Mouse (Mus musculus): Measurements from ENCODE around the gene Lrwd1. TPM values are rescaled to one million over a fixed set of nuclear protein-coding genes. Genes with fewer than 3 reads are reported as not detected.
A peak's percentile ranks its signal among the peaks of the same experiment; 100 is the strongest.

The Lrwd1 gene
- total RNA-seq, 1 experiment: 74.7 TPM

- H3K36me3 ChIP-seq (ENCODE audit: control insufficient read depth, insufficient read depth, low read length, poor library complexity, severe bottlenecking): peaks cover 29% of the 10 kb centered on the region
- peaks cover 6 to 14% of the 10 kb centered on the region in 2 experiments; a peak in 1 of 4 replicates for H3K4me1 ChIP-seq (ENCODE audit: control insufficient read depth in 2 of 2, insufficient read depth in 2 of 2, low read length in 2 of 2, poor library complexity in 1 of 2)
- no peak overlapping the region for H3K27ac ChIP-seq (ENCODE audit: insufficient read depth, low read depth, low read length, poor library complexity, severe bottlenecking)
- TF ChIP-seq HCFC1 (IDR thresholded peaks at IDR 0.05; ENCODE audit: borderline replicate concordance, insufficient read depth, low read length) (no peak), ZC3H11A (IDR thresholded peaks at IDR 0.05; ENCODE audit: borderline replicate concordance, low read depth, low read length) (no peak), CHD2 (IDR thresholded peaks at IDR 0.05; ENCODE audit: low read depth, low read length) (no peak), MAFK (IDR thresholded peaks at IDR 0.05; ENCODE audit: insufficient read depth, low read depth, low read length) (no peak), ZNF384 (IDR thresholded peaks at IDR 0.05; ENCODE audit: low read depth, low read length) (no peak)
- DNase-seq (ENCODE audit: low read depth, low spot score): no peak
- in situ Hi-C loops (cut with MboI; ENCODE audit: low sequenced_read_pairs in 2 of 2, unreplicated experiment in 2 of 2): no loop called here
- H3K4me3 ChIP-seq (ENCODE audit: insufficient read depth in 1 of 2, low read depth in 1 of 2, low read length in 2 of 2, poor library complexity in 1 of 2, severe bottlenecking in 1 of 2): no peak overlapping the region
- H3K9ac ChIP-seq (ENCODE audit: insufficient read depth, low read depth, low read length, poor library complexity, severe bottlenecking): no peak overlapping the region
- no peaks in the 10 kb centered on the region for H3K9me3 ChIP-seq (ENCODE audit: control insufficient read depth, insufficient read depth, low read depth, low read length)
Observed at GRCm38 (mm10) chr5:136181197-136181596, 45.3 kb upstream of the Lrwd1 start.

GRCm38 (mm10) chr5:136179594-136179993 is 43.7 kb upstream of the Lrwd1 start:
- no peak for DNase-seq (ENCODE audit: low read depth, low spot score)
- no peak overlapping the region for H3K4me3 ChIP-seq (ENCODE audit: insufficient read depth in 1 of 2, low read depth in 1 of 2, low read length in 2 of 2, poor library complexity in 1 of 2, severe bottlenecking in 1 of 2)
- H3K9ac ChIP-seq (ENCODE audit: insufficient read depth, low read depth, low read length, poor library complexity, severe bottlenecking): no peak overlapping the region
- in situ Hi-C loops (cut with MboI; ENCODE audit: low sequenced_read_pairs in 2 of 2, unreplicated experiment in 2 of 2): no loop called here
- TF ChIP-seq HCFC1 (IDR thresholded peaks at IDR 0.05; ENCODE audit: borderline replicate concordance, insufficient read depth, low read length) (no peak), MAFK (IDR thresholded peaks at IDR 0.05; ENCODE audit: insufficient read depth, low read depth, low read length) (no peak), ZC3H11A (IDR thresholded peaks at IDR 0.05; ENCODE audit: borderline replicate concordance, low read depth, low read length) (no peak), CHD2 (IDR thresholded peaks at IDR 0.05; ENCODE audit: low read depth, low read length) (no peak), ZNF384 (IDR thresholded peaks at IDR 0.05; ENCODE audit: low read depth, low read length) (no peak)
- H3K9me3 ChIP-seq (ENCODE audit: control insufficient read depth, insufficient read depth, low read depth, low read length): no peaks in the 10 kb centered on the region
- peaks cover 6 to 14% of the 10 kb centered on the region in 2 experiments; a peak in 1 of 4 replicates for H3K4me1 ChIP-seq (ENCODE audit: control insufficient read depth in 2 of 2, insufficient read depth in 2 of 2, low read length in 2 of 2, poor library complexity in 1 of 2)
- no peak overlapping the region for H3K27ac ChIP-seq (ENCODE audit: insufficient read depth, low read depth, low read length, poor library complexity, severe bottlenecking)
- peaks cover 27% of the 10 kb centered on the region for H3K36me3 ChIP-seq (ENCODE audit: control insufficient read depth, insufficient read depth, low read length, poor library complexity, severe bottlenecking)

GRCm38 (mm10) chr5:136173606-136174463 is 38.0 kb upstream of the Lrwd1 start:
- in situ Hi-C loops (cut with MboI; ENCODE audit: low sequenced_read_pairs in 2 of 2, unreplicated experiment in 2 of 2): no loop called here
- peaks cover 0 to 3% of the 10 kb centered on the region in 2 experiments; a peak in 1 of 4 replicates for H3K4me1 ChIP-seq (ENCODE audit: control insufficient read depth in 2 of 2, insufficient read depth in 2 of 2, low read length in 2 of 2, poor library complexity in 1 of 2)
- 0 out of 2 replicates have a peak, but pooled peaks cover 6% of the 10 kb centered on the region for H3K36me3 ChIP-seq (ENCODE audit: control insufficient read depth, insufficient read depth, low read length, poor library complexity, severe bottlenecking)
- H3K27ac ChIP-seq (ENCODE audit: insufficient read depth, low read depth, low read length, poor library complexity, severe bottlenecking): no peak overlapping the region
- no peak overlapping the region for H3K4me3 ChIP-seq (ENCODE audit: insufficient read depth in 1 of 2, low read depth in 1 of 2, low read length in 2 of 2, poor library complexity in 1 of 2, severe bottlenecking in 1 of 2)
- no peak overlapping the region for H3K9ac ChIP-seq (ENCODE audit: insufficient read depth, low read depth, low read length, poor library complexity, severe bottlenecking)
- TF ChIP-seq CHD2 (IDR thresholded peaks at IDR 0.05; ENCODE audit: low read depth, low read length) (no peak), MAFK (IDR thresholded peaks at IDR 0.05; ENCODE audit: insufficient read depth, low read depth, low read length) (no peak), HCFC1 (IDR thresholded peaks at IDR 0.05; ENCODE audit: borderline replicate concordance, insufficient read depth, low read length) (no peak), ZNF384 (IDR thresholded peaks at IDR 0.05; ENCODE audit: low read depth, low read length) (no peak), ZC3H11A (IDR thresholded peaks at IDR 0.05; ENCODE audit: borderline replicate concordance, low read depth, low read length) (no peak)
- no peak for DNase-seq (ENCODE audit: low read depth, low spot score)
- no peaks in the 10 kb centered on the region for H3K9me3 ChIP-seq (ENCODE audit: control insufficient read depth, insufficient read depth, low read depth, low read length)

- no peak overlapping the region for H3K4me3 ChIP-seq (ENCODE audit: insufficient read depth in 1 of 2, low read depth in 1 of 2, low read length in 2 of 2, poor library complexity in 1 of 2, severe bottlenecking in 1 of 2)
Observed at GRCm38 (mm10) chr5:136172939-136173338, 37.1 kb upstream of the Lrwd1 start.

More at GRCm38 (mm10) chr5:136172939-136173338, 37.1 kb upstream of the Lrwd1 start:
- H3K9me3 ChIP-seq (ENCODE audit: control insufficient read depth, insufficient read depth, low read depth, low read length): no peaks in the 10 kb centered on the region
- no peak for TF ChIP-seq CHD2 (IDR thresholded peaks at IDR 0.05; ENCODE audit: low read depth, low read length)
- 0 out of 2 replicates have a peak, but pooled peaks have one; percentile 13 for TF ChIP-seq ZNF384 (IDR thresholded peaks at IDR 0.05; ENCODE audit: low read depth, low read length)
- TF ChIP-seq MAFK (IDR thresholded peaks at IDR 0.05; ENCODE audit: insufficient read depth, low read depth, low read length): no peak
- no peak for TF ChIP-seq ZC3H11A (IDR thresholded peaks at IDR 0.05; ENCODE audit: borderline replicate concordance, low read depth, low read length)
- no peak overlapping the region for H3K27ac ChIP-seq (ENCODE audit: insufficient read depth, low read depth, low read length, poor library complexity, severe bottlenecking)
- no peak overlapping the region for H3K9ac ChIP-seq (ENCODE audit: insufficient read depth, low read depth, low read length, poor library complexity, severe bottlenecking)
- DNase-seq (ENCODE audit: low read depth, low spot score): no peak
- in situ Hi-C loops (cut with MboI; ENCODE audit: low sequenced_read_pairs in 2 of 2, unreplicated experiment in 2 of 2): no loop called here
- 0 out of 2 replicates have a peak, but pooled peaks cover 1% of the 10 kb centered on the region for H3K36me3 ChIP-seq (ENCODE audit: control insufficient read depth, insufficient read depth, low read length, poor library complexity, severe bottlenecking)
- H3K4me1 ChIP-seq (ENCODE audit: control insufficient read depth in 2 of 2, insufficient read depth in 2 of 2, low read length in 2 of 2, poor library complexity in 1 of 2): peaks cover 0 to 3% of the 10 kb centered on the region in 2 experiments; a peak in 1 of 4 replicates
